Mouse (Mus musculus) MEL (cell line): Measurements from ENCODE around the gene Gm13277.
"Not testable (repeated sequence)": the region's sequence is repeated elsewhere in the genome, so short reads cannot be mapped to it uniquely, and the experiment has no call there.

Experiments used
- CTCF ChIP-seq, 3 experiments: IDR thresholded peaks in 2 of 3; conservative IDR thresholded peaks in 1 of 3; 2 replicates each; pipeline ENCODE4 v1.5.1; 2011 to 2012; ENCODE audit warnings: low read length in 3 of 3, low read depth in 2 of 3, mild to moderate bottlenecking in 2 of 3, improper control_type of control experiment in 1 of 3, inconsistent platforms in 1 of 3, mixed read lengths in 1 of 3, moderate library complexity in 1 of 3; ENCODE audit not compliant: control insufficient read depth in 1 of 3, insufficient read depth in 1 of 3, poor library complexity in 1 of 3, severe bottlenecking in 1 of 3
- ELF1 ChIP-seq: IDR thresholded peaks from 2 replicates; pipeline ENCODE4 v1.6.1; 2014; ENCODE audit warnings: low read depth, mild to moderate bottlenecking, inconsistent platforms, low read length, improper control_type of control experiment, moderate library complexity
- EP300 ChIP-seq, 2 experiments: IDR thresholded peaks; 2 replicates each; pipeline ENCODE4 v1.6.1; 2011; ENCODE audit warnings: improper control_type of control experiment in 2 of 2, low read length in 2 of 2, low read depth in 1 of 2, mild to moderate bottlenecking in 1 of 2
- GABPA ChIP-seq: IDR thresholded peaks from 2 replicates; pipeline ENCODE4 v1.6.1; 2012; ENCODE audit warnings: low read depth, mild to moderate bottlenecking, inconsistent platforms, low read length, improper control_type of control experiment, moderate library complexity
- GATA1 ChIP-seq: IDR thresholded peaks from 2 replicates; pipeline ENCODE4 v1.6.1; 2011; ENCODE audit warnings: low read depth, low read length, improper control_type of control experiment
- MAX ChIP-seq: IDR thresholded peaks from 2 replicates; pipeline ENCODE4 v1.6.1; 2011; ENCODE audit warnings: low read length, improper control_type of control experiment
- POLR2AphosphoS2 ChIP-seq: IDR thresholded peaks from 2 replicates; pipeline ENCODE4 v1.6.1; 2011; ENCODE audit warnings: low read length, improper control_type of control experiment
- POLR2AphosphoS5 ChIP-seq: IDR thresholded peaks from 2 replicates; pipeline ENCODE4 v1.6.1; 2012; ENCODE audit warnings: low read depth, borderline replicate concordance, mild to moderate bottlenecking, inconsistent platforms, low read length, moderate library complexity, mixed read lengths
- RCOR1 ChIP-seq: IDR thresholded peaks from 2 replicates; pipeline ENCODE4 v1.6.1; 2012; ENCODE audit warnings: low read depth, mild to moderate bottlenecking, inconsistent platforms, low read length, improper control_type of control experiment
- USF2 ChIP-seq, 2 experiments: IDR thresholded peaks; 2 replicates each; pipeline ENCODE4 v1.6.1; 2011 to 2012; ENCODE audit warnings: improper control_type of control experiment in 2 of 2, low read length in 2 of 2, borderline replicate concordance in 1 of 2, inconsistent platforms in 1 of 2, low read depth in 1 of 2, mild to moderate bottlenecking in 1 of 2; ENCODE audit not compliant: insufficient read depth in 1 of 2

GRCm38 (mm10) chr4:88763384-88764018 lies 24.9 kb upstream of the Gm13277 start:
- TF ChIP-seq CTCF (IDR thresholded peaks at IDR 0.05 in 2 of 3, conservative IDR thresholded peaks at IDR 0.05 in 1 of 3; ENCODE audit: control insufficient read depth in 1 of 3, insufficient read depth in 1 of 3, low read depth in 2 of 3, low read length in 3 of 3, poor library complexity in 1 of 3, severe bottlenecking in 1 of 3); RCOR1; POLR2AphosphoS2; GABPA; USF2 (IDR thresholded peaks at IDR 0.05; ENCODE audit: borderline replicate concordance in 1 of 2, insufficient read depth in 1 of 2, low read depth in 1 of 2, low read length in 2 of 2); MAX; ELF1; EP300 (IDR thresholded peaks at IDR 0.05; ENCODE audit: low read depth in 1 of 2, low read length in 2 of 2); GATA1; POLR2AphosphoS5: not testable (repeated sequence)
